Mouse (Mus musculus): Measurements from ENCODE around the gene Hist1h2bf. TPM values are rescaled to one million over a fixed set of nuclear protein-coding genes. Genes with fewer than 3 reads are reported as not detected.

Gene Hist1h2bf
- polyA plus RNA-seq, 1 experiment from 2014 or later, result 2.6 TPM

GRCm38 (mm10) chr13:23610393-23610792 is 36.4 kb upstream of the Hist1h2bf start:
- Histone ChIP-seq H3K4me3 (ENCODE audit: low read depth, low read length) (no peak overlapping the region), H3K27ac (ENCODE audit: low read depth, low read length) (no peak overlapping the region), H3K27me3 (ENCODE audit: control insufficient read depth, insufficient read depth, low read length) (no peaks in the 10 kb centered on the region), H3K4me2 (no peak overlapping the region), H3K36me3 (ENCODE audit: control insufficient read depth, insufficient read depth, low read length) (no peaks in the 10 kb centered on the region), H3K9ac (ENCODE audit: low read depth, low read length) (no peak overlapping the region), H3K9me3 (replicated peaks; ENCODE audit: control insufficient read depth, low read length) (no peaks in the 10 kb centered on the region), H3K4me1 (ENCODE audit: control insufficient read depth, insufficient read depth, low read length) (no peaks in the 10 kb centered on the region)
- ATAC-seq (replicated peaks; ENCODE audit: insufficient number of reproducible peaks, low FRiP score, low TSS enrichment), result no peak
- 72% methylated on average over 2 of the region's 2 CpGs for WGBS (ENCODE audit: insufficient replicate concordance)

GRCm38 (mm10) chr13:23609844-23610243 is 35.8 kb upstream of the Hist1h2bf start:
- no peaks in the 10 kb centered on the region for H3K27me3 ChIP-seq (ENCODE audit: control insufficient read depth, insufficient read depth, low read length)
- no peak overlapping the region for H3K4me2 ChIP-seq
- H3K4me3 ChIP-seq (ENCODE audit: low read depth, low read length), result no peak overlapping the region
- no peak overlapping the region for H3K9ac ChIP-seq (ENCODE audit: low read depth, low read length)
- H3K36me3 ChIP-seq (ENCODE audit: control insufficient read depth, insufficient read depth, low read length), result no peaks in the 10 kb centered on the region
- ATAC-seq (replicated peaks; ENCODE audit: insufficient number of reproducible peaks, low FRiP score, low TSS enrichment), result no peak
- H3K27ac ChIP-seq (ENCODE audit: low read depth, low read length), result no peak overlapping the region
- no peaks in the 10 kb centered on the region for H3K4me1 ChIP-seq (ENCODE audit: control insufficient read depth, insufficient read depth, low read length)
- H3K9me3 ChIP-seq (replicated peaks; ENCODE audit: control insufficient read depth, low read length), result no peaks in the 10 kb centered on the region

- Histone ChIP-seq H3K4me2 (no peak overlapping the region), H3K4me3 (ENCODE audit: low read depth, low read length) (no peak overlapping the region), H3K27me3 (ENCODE audit: control insufficient read depth, insufficient read depth, low read length) (no peaks in the 10 kb centered on the region), H3K27ac (ENCODE audit: low read depth, low read length) (no peak overlapping the region), H3K4me1 (ENCODE audit: control insufficient read depth, insufficient read depth, low read length) (no peaks in the 10 kb centered on the region), H3K9ac (ENCODE audit: low read depth, low read length) (no peak overlapping the region), H3K36me3 (ENCODE audit: control insufficient read depth, insufficient read depth, low read length) (no peaks in the 10 kb centered on the region), H3K9me3 (replicated peaks; ENCODE audit: control insufficient read depth, low read length) (no peaks in the 10 kb centered on the region)
- ATAC-seq (replicated peaks; ENCODE audit: insufficient number of reproducible peaks, low FRiP score, low TSS enrichment), result no peak
- 71% methylated on average over 4 of the region's 4 CpGs for WGBS (ENCODE audit: insufficient replicate concordance)
Observed at GRCm38 (mm10) chr13:23609209-23609608, 35.2 kb upstream of the Hist1h2bf start.

- Histone ChIP-seq H3K36me3 (ENCODE audit: control insufficient read depth, insufficient read depth, low read length) (no peaks in the 10 kb centered on the region), H3K27me3 (ENCODE audit: control insufficient read depth, insufficient read depth, low read length) (no peaks in the 10 kb centered on the region), H3K4me1 (ENCODE audit: control insufficient read depth, insufficient read depth, low read length) (no peaks in the 10 kb centered on the region), H3K4me2 (no peak overlapping the region), H3K9ac (ENCODE audit: low read depth, low read length) (no peak overlapping the region), H3K9me3 (replicated peaks; ENCODE audit: control insufficient read depth, low read length) (no peaks in the 10 kb centered on the region), H3K4me3 (ENCODE audit: low read depth, low read length) (no peak overlapping the region), H3K27ac (ENCODE audit: low read depth, low read length) (no peak overlapping the region)
- ATAC-seq (replicated peaks; ENCODE audit: insufficient number of reproducible peaks, low FRiP score, low TSS enrichment), result no peak
- WGBS (ENCODE audit: insufficient replicate concordance), result 80% methylated on average over 3 of the region's 3 CpGs
Observed at GRCm38 (mm10) chr13:23605052-23605451, 31.1 kb upstream of the Hist1h2bf start.

GRCm38 (mm10) chr13:23604452-23604851 is 30.5 kb upstream of the Hist1h2bf start:
- Histone ChIP-seq H3K9me3 (replicated peaks; ENCODE audit: control insufficient read depth, low read length) (no peaks in the 10 kb centered on the region), H3K4me1 (ENCODE audit: control insufficient read depth, insufficient read depth, low read length) (no peaks in the 10 kb centered on the region)
- WGBS (ENCODE audit: insufficient replicate concordance), result 89% methylated on average over 3 of the region's 3 CpGs

GRCm38 (mm10) chr13:23603182-23603699 is 29.2 kb upstream of the Hist1h2bf start:
- Histone ChIP-seq H3K9ac (ENCODE audit: low read depth, low read length) (no peak overlapping the region), H3K27ac (ENCODE audit: low read depth, low read length) (no peak overlapping the region), H3K4me3 (ENCODE audit: low read depth, low read length) (no peak overlapping the region), H3K4me2 (no peak overlapping the region), H3K27me3 (ENCODE audit: control insufficient read depth, insufficient read depth, low read length) (no peaks in the 10 kb centered on the region), H3K36me3 (ENCODE audit: control insufficient read depth, insufficient read depth, low read length) (no peaks in the 10 kb centered on the region), H3K9me3 (replicated peaks; ENCODE audit: control insufficient read depth, low read length) (no peaks in the 10 kb centered on the region), H3K4me1 (ENCODE audit: control insufficient read depth, insufficient read depth, low read length) (no peaks in the 10 kb centered on the region)
- no peak for ATAC-seq (replicated peaks; ENCODE audit: insufficient number of reproducible peaks, low FRiP score, low TSS enrichment)
- WGBS (ENCODE audit: insufficient replicate concordance), result 58% methylated on average over 7 of the region's 7 CpGs

More at GRCm38 (mm10) chr13:23604452-23604851, 30.5 kb upstream of the Hist1h2bf start:
- no peaks in the 10 kb centered on the region for H3K36me3 ChIP-seq (ENCODE audit: control insufficient read depth, insufficient read depth, low read length)
- H3K27me3 ChIP-seq (ENCODE audit: control insufficient read depth, insufficient read depth, low read length), result no peaks in the 10 kb centered on the region
- no peak for ATAC-seq (replicated peaks; ENCODE audit: insufficient number of reproducible peaks, low FRiP score, low TSS enrichment)
- H3K4me2 ChIP-seq, result no peak overlapping the region
- no peak overlapping the region for H3K9ac ChIP-seq (ENCODE audit: low read depth, low read length)
- H3K4me3 ChIP-seq (ENCODE audit: low read depth, low read length), result no peak overlapping the region
- H3K27ac ChIP-seq (ENCODE audit: low read depth, low read length), result no peak overlapping the region

GRCm38 (mm10) chr13:23597957-23598356 is 24.0 kb upstream of the Hist1h2bf start:
- no peak overlapping the region for H3K4me3 ChIP-seq (ENCODE audit: low read depth, low read length)
- no peak overlapping the region for H3K4me2 ChIP-seq
- no peaks in the 10 kb centered on the region for H3K36me3 ChIP-seq (ENCODE audit: control insufficient read depth, insufficient read depth, low read length)
- H3K9ac ChIP-seq (ENCODE audit: low read depth, low read length), result no peak overlapping the region
- H3K9me3 ChIP-seq (replicated peaks; ENCODE audit: control insufficient read depth, low read length), result no peaks in the 10 kb centered on the region
- peaks cover 5% of the 10 kb centered on the region; the same call in 1 of the 2 replicates for H3K4me1 ChIP-seq (ENCODE audit: control insufficient read depth, insufficient read depth, low read length)
- whole genome bisulfite sequencing (ENCODE audit: insufficient replicate concordance), result 6% methylated on average over 9 of the region's 9 CpGs
- no peaks in the 10 kb centered on the region for H3K27me3 ChIP-seq (ENCODE audit: control insufficient read depth, insufficient read depth, low read length)
- no peak overlapping the region for H3K27ac ChIP-seq (ENCODE audit: low read depth, low read length)
- ATAC-seq (replicated peaks; ENCODE audit: insufficient number of reproducible peaks, low FRiP score, low TSS enrichment), result no peak

- Histone ChIP-seq H3K4me3 (ENCODE audit: low read depth, low read length) (no peak overlapping the region), H3K4me2 (no peak overlapping the region), H3K9ac (ENCODE audit: low read depth, low read length) (no peak overlapping the region; the same call in 1 of the 2 replicates), H3K36me3 (ENCODE audit: control insufficient read depth, insufficient read depth, low read length) (no peaks in the 10 kb centered on the region), H3K27ac (ENCODE audit: low read depth, low read length) (no peak overlapping the region), H3K9me3 (replicated peaks; ENCODE audit: control insufficient read depth, low read length) (no peaks in the 10 kb centered on the region), H3K27me3 (ENCODE audit: control insufficient read depth, insufficient read depth, low read length) (no peaks in the 10 kb centered on the region), H3K4me1 (ENCODE audit: control insufficient read depth, insufficient read depth, low read length) (peaks cover 5% of the 10 kb centered on the region; the same call in 1 of the 2 replicates)
- WGBS (ENCODE audit: insufficient replicate concordance), result 73% methylated on average over 7 of the region's 7 CpGs
- ATAC-seq (replicated peaks; ENCODE audit: insufficient number of reproducible peaks, low FRiP score, low TSS enrichment), result no peak
Observed at GRCm38 (mm10) chr13:23595622-23596372, 21.8 kb upstream of the Hist1h2bf start.

- Histone ChIP-seq H3K9ac (ENCODE audit: low read depth, low read length) (no peak overlapping the region), H3K27me3 (ENCODE audit: control insufficient read depth, insufficient read depth, low read length) (no peaks in the 10 kb centered on the region), H3K4me3 (ENCODE audit: low read depth, low read length) (no peak overlapping the region)
Observed at GRCm38 (mm10) chr13:23595185-23595584, 21.2 kb upstream of the Hist1h2bf start.

More at GRCm38 (mm10) chr13:23595185-23595584, 21.2 kb upstream of the Hist1h2bf start:
- Histone ChIP-seq H3K27ac (ENCODE audit: low read depth, low read length) (no peak overlapping the region), H3K9me3 (replicated peaks; ENCODE audit: control insufficient read depth, low read length) (no peaks in the 10 kb centered on the region), H3K4me1 (ENCODE audit: control insufficient read depth, insufficient read depth, low read length) (peaks cover 5% of the 10 kb centered on the region; the same call in 1 of the 2 replicates), H3K36me3 (ENCODE audit: control insufficient read depth, insufficient read depth, low read length) (no peaks in the 10 kb centered on the region), H3K4me2 (no peak overlapping the region)
- no peak for ATAC-seq (replicated peaks; ENCODE audit: insufficient number of reproducible peaks, low FRiP score, low TSS enrichment)
- WGBS (ENCODE audit: insufficient replicate concordance), result 65% methylated on average over 2 of the region's 2 CpGs
